Mouse (Mus musculus) small intestine, adult 2 months (tissue): ENCODE results near the gene Dyrk1a. TPM values are rescaled to one million over a fixed set of nuclear protein-coding genes. Genes with fewer than 3 reads are reported as not detected.

Source experiments
- H3K27ac ChIP-seq: fragments of 200-500 bp; 2 replicates; pipeline ENCODE4 v1.5.1; 2012; ENCODE audit warnings: low read depth, low read length, control low read depth, inconsistent platforms; ENCODE audit not compliant: insufficient read depth
- H3K27me3 ChIP-seq: fragments of 200-500 bp; 2 replicates; pipeline ENCODE4 v1.6.1; 2012; ENCODE audit warnings: mild to moderate bottlenecking, moderate library complexity, low read length, inconsistent platforms; ENCODE audit not compliant: control insufficient read depth, insufficient read depth
- H3K36me3 ChIP-seq: fragments of 200-500 bp; 2 replicates; pipeline ENCODE4 v1.6.1; 2012; ENCODE audit warnings: mild to moderate bottlenecking, low read length, control low read depth, inconsistent platforms; ENCODE audit not compliant: control insufficient read depth, insufficient read depth
- H3K4me1 ChIP-seq: fragments of 200-500 bp; 2 replicates; pipeline ENCODE4 v1.6.1; 2012; ENCODE audit warnings: low read length, inconsistent platforms, mixed read lengths; ENCODE audit not compliant: control insufficient read depth, insufficient read depth, insufficient read length
- H3K4me3 ChIP-seq: fragments of 200-500 bp; 2 replicates; pipeline ENCODE4 v1.5.1; 2012; ENCODE audit warnings: low read depth, mild to moderate bottlenecking, control low read depth, inconsistent platforms, low read length, moderate library complexity
- CTCF ChIP-seq: fragments of 200-500 bp; IDR thresholded peaks from 2 replicates; pipeline ENCODE4 v1.5.1; 2012; ENCODE audit warnings: low read depth, mild to moderate bottlenecking, control low read depth, inconsistent platforms, low read length, moderate library complexity, mixed read lengths; ENCODE audit not compliant: insufficient replicate concordance, insufficient read length; ENCODE audit errors: extremely low read depth
- POLR2A ChIP-seq: fragments of 200-500 bp; IDR thresholded peaks from 2 replicates; pipeline ENCODE4 v1.6.1; 2012; ENCODE audit warnings: low read depth, mild to moderate bottlenecking, control low read depth, inconsistent platforms, low read length, moderate library complexity
- WGBS: fragments of 180-500 bp; shearing (Covaris S2); methylation state at CpG from one replicate; pipeline ENCODE4 v1.1.7; 2018; 5-methylcytosine and 5-hydroxymethylcytosine counted together
- polyA plus RNA-seq: library from polyadenylated mRNA; depleted of rRNA; stranded (reverse); fragments of >200 nt; gene quantifications from 2 replicates; pipeline ENCODE4 v1.2.3, GENCODE M21; 2012; rRNA removed

Dyrk1a gene
- 15.9 and 32.1 TPM in 2 replicates for polyA plus RNA-seq

- Histone ChIP-seq H3K27ac (peak within 1 kb of the TSS; percentile 97), H3K27me3 (no peaks in the 10 kb centered on the region), H3K4me1 (peaks cover 13% of the 10 kb centered on the region), H3K4me3 (peak within 1 kb of the TSS; percentile 99), H3K36me3 (no peaks in the 10 kb centered on the region)
- TF ChIP-seq CTCF, result no peak
- TF ChIP-seq POLR2A, result no peak
- WGBS, result 1% methylated on average over 107 of the region's 133 CpGs
Observed at GRCm38 (mm10) chr16:94569229-94570176, at the start of gene Dyrk1a. Gene Dyrk1a, plus strand, starts transcription at chr16:94570010.

- no peak overlapping the region for H3K27ac ChIP-seq
- peaks cover 14% of the 10 kb centered on the region for H3K4me1 ChIP-seq
- no peak overlapping the region for H3K4me3 ChIP-seq
- TF ChIP-seq CTCF, result no peak
- no peak for TF ChIP-seq POLR2A
- no peaks in the 10 kb centered on the region for H3K27me3 ChIP-seq
- WGBS, result 72% methylated on average over 6 of the region's 6 CpGs
- H3K36me3 ChIP-seq, result no peaks in the 10 kb centered on the region
Observed at GRCm38 (mm10) chr16:94523594-94524377, 46.0 kb upstream of the Dyrk1a start.

- TF ChIP-seq CTCF (no peak), POLR2A (no peak)
- H3K27ac ChIP-seq, result no peak overlapping the region
- H3K4me3 ChIP-seq, result no peak overlapping the region
- H3K27me3 ChIP-seq, result no peaks in the 10 kb centered on the region
- whole genome bisulfite sequencing, result 80% methylated on average over 9 of the region's 9 CpGs
- H3K4me1 ChIP-seq, result peaks cover 12% of the 10 kb centered on the region
- no peaks in the 10 kb centered on the region for H3K36me3 ChIP-seq
Observed at GRCm38 (mm10) chr16:94524691-94525090, 45.1 kb upstream of the Dyrk1a start.

GRCm38 (mm10) chr16:94525955-94526343 lies 43.9 kb upstream of the Dyrk1a start:
- Histone ChIP-seq H3K27ac (peak overlapping the region; percentile 80), H3K4me1 (peaks cover 12% of the 10 kb centered on the region), H3K36me3 (no peaks in the 10 kb centered on the region), H3K4me3 (peak overlapping the region; percentile 88), H3K27me3 (no peaks in the 10 kb centered on the region)
- WGBS, result 1% methylated on average over 24 of the region's 24 CpGs
- TF ChIP-seq CTCF, result no peak
- no peak for TF ChIP-seq POLR2A

GRCm38 (mm10) chr16:94526344-94527151 lies 43.3 kb upstream of the Dyrk1a start, which contains the start of gene Vps26c:
Gene Vps26c, minus strand, starts transcription at chr16:94526830.
- peak within 1 kb of the TSS; percentile 88 for H3K4me3 ChIP-seq
- H3K36me3 ChIP-seq, result no peaks in the 10 kb centered on the region
- TF ChIP-seq POLR2A (peak; percentile 87), CTCF (no peak)
- peaks cover 11% of the 10 kb centered on the region for H3K4me1 ChIP-seq
- under 1% methylated on average over 93 of the region's 93 CpGs for WGBS
- H3K27me3 ChIP-seq, result no peaks in the 10 kb centered on the region
- peak within 1 kb of the TSS; percentile 98 for H3K27ac ChIP-seq

GRCm38 (mm10) chr16:94527152-94527534 lies 42.7 kb upstream of the Dyrk1a start:
- under 1% methylated on average over 13 of the region's 13 CpGs for WGBS
- no peaks in the 10 kb centered on the region for H3K27me3 ChIP-seq
- peak overlapping the region; percentile 89 for H3K27ac ChIP-seq
- no peaks in the 10 kb centered on the region for H3K36me3 ChIP-seq
- H3K4me3 ChIP-seq, result peak overlapping the region; percentile 88
- TF ChIP-seq POLR2A (no peak), CTCF (no peak)
- peaks cover 9% of the 10 kb centered on the region for H3K4me1 ChIP-seq
